Mouse (Mus musculus) layer of hippocampus, postnatal 10 days (tissue): Measurements from ENCODE around the gene Pde8a. TPM values are rescaled to one million over a fixed set of nuclear protein-coding genes. Genes with fewer than 3 reads are reported as not detected.
A peak's percentile ranks its signal among the peaks of the same experiment; 100 is the strongest.

ENCODE experiments used
- DNase-seq, 2 experiments: peaks; one replicate each; pipeline ENCODE4 v3.0.0; 2021; ENCODE audit warnings: low spot score in 2 of 2
- total RNA-seq, 2 experiments: library from RNA; stranded (reverse); gene quantifications; 2 replicates each; pipeline ENCODE4 v1.2.3; 2021

Gene Pde8a
- total RNA-seq, 2 experiments from 2014 or later = 2.7 to 3.2 TPM

DNA sequence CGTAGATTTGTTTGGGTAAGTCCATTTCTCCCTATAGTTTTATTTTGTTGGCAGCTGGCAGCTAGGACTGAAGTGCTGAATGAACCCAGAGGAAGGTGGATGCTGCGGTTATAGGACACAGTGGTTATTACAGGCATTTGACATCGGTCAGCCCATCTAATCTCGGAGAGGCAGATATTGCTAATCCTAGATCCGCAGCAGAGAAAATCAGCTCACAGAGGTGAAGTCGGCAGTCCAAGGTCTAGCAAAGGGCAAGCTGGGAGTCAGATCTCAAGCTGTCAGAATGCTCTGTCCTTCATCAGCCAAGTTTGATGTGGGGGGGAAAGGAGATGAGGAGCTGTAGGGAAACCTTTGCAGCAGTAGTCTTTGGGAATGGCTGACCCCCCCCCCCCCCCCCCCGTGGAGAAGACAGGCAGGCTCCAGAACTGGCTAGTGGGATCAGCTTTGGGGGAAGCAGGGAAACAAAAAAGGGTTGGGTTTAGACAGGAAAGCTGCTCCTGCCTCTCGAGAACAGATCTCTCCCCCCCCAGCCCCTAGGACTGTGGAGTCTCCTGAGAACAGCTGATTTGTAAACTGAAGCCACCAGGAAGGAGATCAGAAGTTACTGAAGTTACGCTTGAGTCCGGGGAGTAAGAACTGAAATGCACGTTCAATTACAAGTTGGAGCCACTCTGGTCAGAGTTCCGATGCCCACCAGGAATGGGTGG is 3.3 kb upstream of the Pde8a start:
- no peak for DNase-seq

DNA sequence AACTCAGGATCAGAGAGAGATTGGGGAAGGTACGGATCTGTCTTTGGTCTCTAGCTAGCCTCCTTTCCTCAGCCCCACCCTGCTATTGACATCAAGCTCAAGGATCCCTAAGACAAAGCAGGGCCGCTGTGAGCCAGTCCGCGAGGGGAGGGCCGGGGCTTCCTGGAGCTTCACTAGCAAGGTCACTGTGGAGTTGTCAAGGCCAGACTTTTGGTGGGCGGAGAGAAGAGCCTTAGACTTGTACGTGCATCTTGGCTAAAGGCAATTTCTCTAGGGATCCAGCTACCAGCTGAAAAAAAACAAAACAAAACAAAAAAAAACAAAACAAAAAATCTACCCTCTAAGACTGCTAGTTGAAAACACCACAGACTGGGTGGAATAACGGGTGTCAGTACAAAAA is 1.6 kb upstream of the Pde8a start:
- DNase-seq = no peak

DNA sequence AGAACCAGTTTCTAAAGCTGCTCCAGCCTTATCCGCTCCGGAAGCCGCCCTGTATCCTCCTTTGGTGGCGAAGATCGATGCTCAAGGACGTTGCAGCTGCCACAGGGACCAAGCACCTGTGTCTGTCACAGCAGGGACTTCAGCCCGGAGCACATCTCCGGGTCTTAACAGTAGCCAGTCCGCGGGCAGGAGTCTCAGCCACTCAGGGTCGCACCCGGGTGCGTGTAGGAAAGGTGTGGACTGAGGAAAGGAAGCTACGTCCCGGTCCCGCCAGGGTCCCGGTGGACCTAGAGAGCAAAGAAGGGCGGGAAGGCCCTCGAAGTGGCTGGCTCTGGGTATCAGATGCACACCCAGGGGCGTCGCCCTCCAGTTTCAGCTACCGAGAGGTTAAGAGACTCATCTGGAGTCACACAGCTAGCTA is 1.1 kb upstream of the Pde8a start:
- DNase-seq = peak in 1 of 2 experiments; percentile 8

DNA sequence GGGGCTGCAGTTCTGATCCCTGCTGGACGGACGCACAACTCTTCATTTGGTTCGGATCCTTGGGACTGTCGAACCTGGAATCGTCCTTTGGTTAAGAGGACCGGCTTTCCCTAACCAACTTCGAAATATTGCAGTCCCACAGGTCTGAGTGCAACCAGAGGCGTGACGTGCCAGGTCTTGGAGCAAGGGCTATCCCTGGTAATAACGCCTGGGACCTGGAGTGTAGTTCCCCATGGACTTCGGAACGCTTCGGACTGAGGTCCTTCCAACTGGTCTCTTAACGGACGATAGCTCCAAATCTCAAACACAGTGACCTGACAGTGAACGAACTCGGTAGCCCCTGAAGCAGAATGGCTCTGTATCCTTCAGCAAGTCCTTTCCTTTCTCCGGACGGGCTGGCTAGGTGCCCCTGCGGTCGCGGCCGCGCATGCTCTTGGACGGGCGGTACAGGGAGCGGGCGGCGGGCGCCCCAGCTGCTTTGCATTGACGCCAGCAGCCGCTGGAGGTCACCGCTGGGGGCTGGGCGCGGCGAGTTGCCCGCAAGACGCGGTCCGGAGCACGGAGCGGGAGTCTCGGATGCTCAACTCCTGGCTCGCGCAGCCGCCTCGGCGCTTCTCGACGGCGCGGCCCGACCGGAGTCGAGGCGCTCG is 574 bp upstream of the Pde8a start:
- peak; percentile 83 for DNase-seq

DNA sequence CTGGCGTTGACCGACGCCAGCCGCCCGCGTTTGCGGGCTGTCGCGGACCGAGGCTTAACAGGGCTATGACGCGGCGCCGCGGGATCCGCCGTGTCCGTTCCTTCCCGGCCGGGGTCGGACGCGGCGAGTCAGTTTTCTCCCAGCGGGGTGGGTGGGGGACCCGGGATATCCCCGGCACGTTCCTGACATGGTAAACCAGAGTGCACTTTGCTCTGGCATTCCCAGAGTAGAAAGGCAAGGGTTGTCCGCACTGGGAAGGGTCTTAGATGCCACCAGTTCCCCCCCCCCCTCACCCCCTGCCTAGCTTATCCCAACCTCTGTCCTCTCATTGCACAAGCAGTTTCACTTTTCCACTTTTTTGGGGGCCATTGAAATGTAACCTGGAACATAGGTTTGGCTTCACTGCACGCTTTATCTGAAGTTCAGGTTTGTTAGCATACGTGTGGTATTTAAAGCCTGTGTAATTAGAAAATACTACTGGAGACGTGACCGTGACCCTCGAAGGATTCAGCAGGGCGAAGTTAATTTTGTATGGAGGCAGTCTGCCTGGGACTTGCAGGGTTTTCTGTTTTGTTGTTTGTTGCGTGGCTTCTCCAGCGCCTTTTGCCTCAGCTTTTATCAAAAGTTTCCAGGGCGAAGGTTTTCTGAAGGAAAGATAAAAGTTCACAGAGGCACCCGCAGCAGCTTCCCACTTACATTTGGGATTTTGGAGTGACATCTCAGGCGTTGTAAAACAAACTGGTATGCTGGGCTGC is 934 bp downstream of the Pde8a start:
- no peak for DNase-seq

DNA sequence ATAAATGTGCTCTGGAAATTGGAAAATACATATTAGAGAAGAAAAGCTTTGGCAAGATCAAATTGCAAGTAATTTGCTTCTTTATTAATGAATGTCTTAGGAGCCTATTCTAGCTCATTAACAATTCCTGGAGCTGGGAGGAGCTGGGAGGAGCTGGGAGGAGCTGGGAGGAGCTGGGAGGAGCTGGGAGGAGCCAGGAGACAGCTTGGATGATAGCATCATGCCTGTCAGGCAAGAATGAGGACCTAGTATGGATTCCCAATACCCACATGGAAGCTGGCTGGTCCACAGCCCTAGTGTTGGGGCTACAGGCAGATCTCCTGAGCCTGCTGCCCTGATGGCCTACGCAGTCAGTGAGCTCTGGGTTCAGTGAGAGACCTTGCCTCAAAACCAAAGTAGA is 2.6 kb downstream of the Pde8a start:
- no peak for DNase-seq

DNA sequence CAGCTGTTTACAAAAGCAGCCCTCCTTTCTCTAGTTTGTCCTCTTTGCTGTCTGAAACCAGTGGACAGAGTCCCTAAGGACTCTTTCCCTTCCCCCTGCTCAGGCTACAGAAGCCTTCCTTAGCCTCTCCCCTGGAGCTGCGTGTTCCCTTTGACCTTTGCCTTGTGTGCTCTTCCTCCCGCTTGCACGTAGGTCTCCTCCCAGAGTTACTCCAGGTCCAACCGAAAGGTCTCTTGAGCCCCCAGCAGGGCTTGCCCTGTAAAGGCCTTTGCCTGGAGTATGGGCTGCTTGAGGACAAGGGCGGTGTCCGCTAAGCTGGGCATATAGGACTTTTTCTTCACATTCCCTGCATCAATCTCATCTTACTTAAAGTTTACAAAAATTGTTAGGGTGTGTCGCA is 5.9 kb downstream of the Pde8a start:
- DNase-seq = no peak

DNA sequence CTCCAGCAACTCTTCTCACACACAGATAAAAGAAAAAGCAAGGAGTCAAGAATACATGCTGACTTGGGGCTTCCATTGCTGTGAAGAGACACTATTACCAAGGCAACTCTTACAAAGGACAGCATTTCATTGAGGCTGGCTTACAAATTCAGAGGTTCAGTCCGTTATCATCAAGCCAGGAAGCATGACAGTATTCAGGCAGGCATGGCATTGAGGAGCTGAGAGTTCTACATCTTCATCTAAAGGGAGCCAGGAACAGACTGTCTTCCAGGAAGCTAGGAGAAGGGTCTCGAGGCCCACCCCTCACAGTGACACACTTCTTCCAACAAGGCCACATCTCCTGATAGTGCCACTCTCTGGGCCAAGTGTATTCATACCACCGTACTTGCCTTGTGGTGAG is 7.0 kb downstream of the Pde8a start:
- DNase-seq = no peak

DNA sequence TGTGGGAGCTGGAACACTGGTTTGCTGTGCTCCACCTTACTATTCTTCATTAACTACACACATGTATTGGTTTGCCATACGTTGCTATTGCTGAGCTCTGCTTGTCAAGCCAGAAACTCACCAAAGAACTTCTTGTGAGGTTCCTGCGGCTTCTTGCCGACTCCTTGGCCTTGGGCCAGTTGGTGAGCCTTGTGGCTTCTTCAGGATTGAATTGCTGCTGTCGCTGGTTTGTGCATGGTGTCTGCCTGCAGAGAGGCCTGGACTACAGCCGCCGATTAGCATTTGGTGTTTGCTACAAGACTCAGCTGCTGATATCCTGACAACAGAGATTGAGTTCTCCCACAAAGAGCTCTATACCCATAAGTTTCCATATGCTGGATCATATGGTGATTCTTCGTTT is 10.9 kb downstream of the Pde8a start:
- no peak for DNase-seq

DNA sequence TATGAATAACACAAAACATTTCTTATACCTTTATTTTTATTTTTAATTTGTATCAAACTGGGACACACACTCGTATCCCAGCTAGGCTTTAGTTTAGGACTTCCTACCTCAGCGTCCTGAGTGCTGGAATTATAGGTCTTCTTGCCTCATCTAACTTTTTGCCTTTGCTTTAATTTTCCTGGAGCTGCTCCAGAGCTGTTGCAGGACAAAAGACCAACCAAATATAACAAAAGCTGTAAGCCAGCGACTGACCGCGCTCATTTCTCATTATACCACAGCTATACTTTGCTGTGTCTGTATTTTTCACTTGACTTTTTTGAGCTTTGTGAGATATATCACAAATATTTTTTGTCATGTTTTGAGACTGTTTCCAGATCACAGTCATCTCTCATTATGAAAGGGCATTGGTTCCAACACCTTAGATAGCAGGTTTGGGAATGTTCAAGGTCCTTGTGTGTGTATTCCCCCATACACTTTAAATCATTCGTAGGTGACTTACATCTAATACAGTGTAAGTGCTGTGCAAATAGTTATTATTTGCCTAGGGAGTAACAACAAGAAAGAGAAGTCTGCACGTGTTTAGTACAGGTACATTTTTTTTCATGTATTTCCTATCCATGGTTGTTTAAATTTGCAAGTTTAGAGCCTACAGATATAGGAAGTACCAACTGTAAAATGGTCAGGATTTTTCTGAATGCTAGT is 16.8 kb downstream of the Pde8a start:
- no peak for DNase-seq

DNA sequence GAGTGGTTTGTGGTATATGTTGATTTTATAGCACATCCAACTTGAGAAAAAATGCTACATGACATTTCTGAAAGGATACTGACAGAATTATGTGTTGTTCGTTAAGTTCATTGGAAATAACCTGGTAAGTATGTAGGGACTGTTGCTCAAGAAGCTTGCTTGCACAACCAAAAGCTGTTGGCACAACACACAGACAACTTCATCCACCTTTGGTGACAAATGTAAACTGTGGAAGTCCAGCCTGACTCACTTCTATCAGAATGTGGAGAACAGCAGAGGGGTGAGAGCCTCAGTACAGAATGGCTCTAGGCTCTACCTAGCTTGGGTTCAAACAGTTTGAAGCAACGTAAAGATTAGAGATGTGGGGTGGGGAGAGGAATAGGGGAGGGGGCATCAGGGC is 19.3 kb downstream of the Pde8a start:
- no peak for DNase-seq

DNA sequence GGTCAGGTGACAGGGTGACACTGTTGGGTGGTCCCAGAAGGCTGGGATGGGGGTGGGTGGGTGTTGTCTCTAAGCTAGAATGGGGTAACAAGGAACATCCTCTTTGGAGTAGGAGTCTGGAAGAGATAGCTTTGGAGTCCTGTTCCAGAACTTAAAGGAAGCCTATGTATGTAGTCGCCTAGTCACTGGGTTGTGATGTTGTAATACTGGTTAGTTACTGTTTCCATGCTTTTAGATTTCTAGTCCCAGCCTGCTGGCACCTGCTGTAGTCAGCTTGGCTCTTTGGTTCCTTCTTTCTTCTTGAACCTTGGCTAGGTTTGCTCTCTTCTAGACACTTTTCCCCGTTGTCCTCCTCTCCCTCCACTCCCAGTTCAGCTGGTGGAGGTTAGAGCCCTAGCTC is 21.7 kb downstream of the Pde8a start:
- no peak for DNase-seq

DNA sequence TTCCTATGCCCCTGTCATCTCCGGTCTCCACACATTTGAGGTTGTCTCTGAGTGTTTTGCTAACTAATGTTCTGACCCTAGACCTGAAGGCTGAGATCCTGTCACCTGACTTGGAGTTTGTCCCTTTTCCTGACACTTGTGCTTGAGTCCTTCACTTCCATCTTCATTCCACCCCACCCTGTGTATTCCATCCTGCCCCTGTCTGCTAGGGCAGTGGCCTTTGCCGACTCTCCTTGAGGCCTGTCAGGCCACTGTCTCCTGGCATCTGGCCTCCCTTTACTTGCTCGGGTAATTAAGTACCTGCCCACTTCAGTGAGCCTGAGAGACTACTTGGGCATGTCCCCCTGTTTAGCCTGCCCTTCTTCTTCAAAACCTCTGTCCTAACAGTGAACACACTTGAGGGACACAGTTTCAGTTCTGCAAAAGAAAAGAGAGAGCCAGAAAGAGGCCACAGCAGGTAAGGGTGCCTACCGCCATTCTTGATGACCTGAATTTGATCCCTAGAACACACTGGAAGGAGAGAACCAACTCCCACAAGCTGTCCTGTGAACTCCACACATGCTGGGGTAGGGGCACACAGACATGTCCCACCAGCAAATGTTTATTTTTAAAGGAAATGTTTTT is 22.3 kb downstream of the Pde8a start:
- no peak for DNase-seq

DNA sequence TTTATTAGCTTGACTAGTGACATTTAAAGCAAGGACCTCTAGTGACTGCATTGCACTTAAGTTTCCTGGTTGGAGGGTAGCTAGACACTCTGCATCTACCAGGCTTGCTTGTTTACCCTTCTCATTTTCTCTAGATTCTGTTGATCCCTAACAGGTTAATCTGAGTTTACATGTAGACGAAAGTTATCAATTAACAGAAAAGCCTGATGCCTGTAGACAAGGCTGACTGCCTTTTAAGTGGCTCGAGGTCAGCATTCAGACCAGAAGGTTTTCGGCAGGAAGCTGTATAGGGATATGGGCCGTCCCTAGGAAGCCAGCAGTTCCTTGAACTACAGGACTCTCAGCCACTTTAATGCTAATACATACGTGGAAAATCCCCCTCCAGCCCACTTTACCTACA is 30.0 kb downstream of the Pde8a start:
- no peak for DNase-seq

DNA sequence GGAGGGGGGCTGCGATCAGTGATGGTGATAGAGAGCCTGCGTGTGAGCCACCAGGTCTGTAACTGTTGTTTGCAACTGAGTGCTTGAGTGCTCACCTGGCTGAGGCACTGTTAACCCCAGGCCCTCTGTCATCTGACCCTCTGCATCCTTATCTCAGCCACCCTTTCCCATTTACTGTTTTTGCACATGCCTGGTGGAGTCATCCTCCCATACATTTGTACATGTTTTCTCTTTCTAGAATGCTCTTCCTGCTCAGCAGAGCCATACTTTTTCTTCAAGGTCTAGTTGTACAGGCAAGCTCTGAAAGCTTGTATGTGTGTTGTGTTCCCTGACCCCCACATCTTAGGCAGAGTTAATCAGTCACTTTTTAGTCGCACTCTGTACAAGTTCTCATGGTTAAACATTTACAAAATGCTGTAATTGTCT is 36.5 kb downstream of the Pde8a start:
- DNase-seq = no peak

DNA sequence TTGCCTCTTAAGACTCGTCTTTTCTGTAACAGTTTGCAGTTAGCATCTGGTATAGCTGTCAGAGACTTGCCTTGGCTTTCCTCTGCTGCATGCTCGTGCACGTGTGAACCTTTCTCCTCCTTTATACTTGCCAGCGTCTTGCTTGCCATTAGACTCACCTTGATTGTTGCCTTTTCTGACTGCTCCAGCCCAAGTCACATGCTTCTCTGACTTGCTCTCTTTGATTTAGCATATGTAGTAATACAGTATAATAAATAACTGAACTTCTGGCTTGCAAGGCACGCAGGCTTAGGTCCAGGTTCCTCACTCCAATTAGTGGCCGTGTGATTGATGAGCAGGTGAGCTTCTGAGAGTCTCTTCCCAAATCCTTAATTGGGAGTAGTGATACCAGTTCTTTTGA is 37.2 kb downstream of the Pde8a start:
- no peak for DNase-seq

DNA sequence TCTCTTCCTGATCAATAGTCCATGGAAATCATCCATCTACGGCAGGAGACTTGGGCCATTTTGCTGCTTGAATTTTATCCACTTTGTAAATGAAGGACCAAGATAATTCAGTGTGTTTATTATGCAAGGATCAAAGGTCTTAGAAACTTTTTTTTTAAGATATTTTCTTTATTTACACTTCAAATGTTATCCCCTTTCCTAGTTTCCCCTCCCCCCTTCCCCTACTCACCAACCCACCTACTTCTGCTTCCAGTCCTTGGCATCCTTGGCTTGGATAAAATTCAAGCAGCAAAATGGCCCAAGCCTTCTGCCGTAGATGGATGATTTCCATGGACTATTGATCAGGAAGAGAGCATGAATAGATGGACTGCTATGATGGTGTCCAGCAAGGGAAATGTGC is 38.1 kb downstream of the Pde8a start:
- DNase-seq = no peak

DNA sequence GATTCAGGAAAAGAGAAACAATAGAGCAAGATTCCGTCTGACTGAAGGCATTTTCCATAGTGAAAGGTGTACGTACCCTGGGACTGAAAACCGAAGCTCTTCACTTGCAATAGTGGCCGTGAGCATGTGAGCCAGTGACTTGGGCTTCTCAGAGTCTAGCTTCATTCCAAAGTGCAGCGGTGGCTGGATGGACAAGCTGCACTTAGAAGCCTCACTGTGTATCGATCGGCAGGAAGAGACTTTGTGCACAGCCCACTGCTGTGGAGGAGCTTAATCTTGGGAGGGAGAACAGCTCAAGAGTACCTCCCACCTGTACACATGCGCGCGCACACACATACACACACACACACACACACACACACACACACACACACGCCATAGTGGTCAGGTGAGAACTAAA is 39.9 kb downstream of the Pde8a start:
- no peak for DNase-seq

DNA sequence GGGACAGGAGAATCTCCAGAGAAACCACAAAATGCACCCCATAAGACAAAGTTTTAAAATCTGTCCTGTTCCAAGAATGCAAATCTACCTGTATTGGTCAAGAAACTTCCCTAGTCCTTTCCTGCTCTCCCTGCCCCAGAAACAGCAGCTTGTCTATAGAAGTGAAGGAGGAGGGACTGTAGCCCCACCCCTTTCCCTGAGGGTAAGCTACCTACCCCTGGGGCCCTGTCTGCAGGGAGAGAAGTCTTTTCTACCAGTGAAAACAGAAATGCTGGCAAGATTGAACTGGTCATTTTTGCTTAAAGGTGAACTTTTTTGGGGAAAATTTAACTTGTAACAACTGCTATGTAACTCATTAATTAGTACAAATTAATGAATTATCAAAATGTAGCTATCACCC is 41.2 kb downstream of the Pde8a start:
- DNase-seq = no peak

DNA sequence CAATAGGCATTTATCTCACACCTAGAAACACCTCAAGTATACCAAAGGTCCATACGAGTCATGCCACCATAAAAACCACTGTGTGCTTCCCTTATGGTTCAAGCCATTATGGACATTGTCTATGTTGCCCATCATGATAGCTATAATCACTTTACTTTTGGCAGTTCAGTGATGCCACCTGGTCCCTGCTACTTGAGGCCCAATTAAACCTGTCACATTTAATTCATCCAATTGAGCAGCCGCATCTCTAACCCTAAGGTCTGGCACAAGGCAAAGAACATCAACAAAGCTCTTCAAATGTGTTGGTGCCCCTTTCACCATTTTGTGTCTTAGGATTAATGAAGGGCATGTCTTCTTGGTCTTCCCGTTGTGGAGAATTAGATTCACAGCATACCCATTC is 42.1 kb downstream of the Pde8a start:
- DNase-seq = no peak

DNA sequence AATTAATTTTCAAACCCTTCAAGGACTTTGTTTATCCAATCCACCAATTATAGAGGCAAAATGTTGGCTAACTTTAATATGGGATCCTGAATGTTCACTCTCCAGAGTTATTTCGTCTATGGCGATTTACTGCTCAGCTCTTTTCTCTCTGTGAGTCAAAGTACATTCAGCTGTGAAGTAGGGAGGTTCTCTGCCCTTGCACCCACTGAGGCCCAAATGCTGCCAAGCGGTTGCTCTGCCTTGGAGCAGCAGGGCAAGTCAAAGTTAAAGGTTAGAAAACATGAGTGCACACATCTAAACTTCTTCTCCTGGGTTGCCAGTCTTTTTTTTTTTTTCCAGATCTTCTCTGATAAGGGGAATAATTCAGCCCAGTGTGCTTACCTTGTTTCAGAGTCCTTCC is 43.4 kb downstream of the Pde8a start:
- no peak for DNase-seq
